Mouse (Mus musculus) A20 (cell line): ENCODE results near the gene Egflam.
A peak's percentile ranks its signal among the peaks of the same experiment; 100 is the strongest.

ENCODE experiments used
- DNase-seq: peaks from one replicate; pipeline ENCODE4 v3.0.0-alpha.2; 2011; ENCODE audit warnings: low read depth, low spot score

Egflam gene

GRCm38 (mm10) chr15:7222809-7223208 lies 175.4 kb downstream of the Egflam start:
- DNase-seq, result no peak

GRCm38 (mm10) chr15:7217273-7217598 lies 181.0 kb downstream of the Egflam start:
- no peak for DNase-seq

DNA sequence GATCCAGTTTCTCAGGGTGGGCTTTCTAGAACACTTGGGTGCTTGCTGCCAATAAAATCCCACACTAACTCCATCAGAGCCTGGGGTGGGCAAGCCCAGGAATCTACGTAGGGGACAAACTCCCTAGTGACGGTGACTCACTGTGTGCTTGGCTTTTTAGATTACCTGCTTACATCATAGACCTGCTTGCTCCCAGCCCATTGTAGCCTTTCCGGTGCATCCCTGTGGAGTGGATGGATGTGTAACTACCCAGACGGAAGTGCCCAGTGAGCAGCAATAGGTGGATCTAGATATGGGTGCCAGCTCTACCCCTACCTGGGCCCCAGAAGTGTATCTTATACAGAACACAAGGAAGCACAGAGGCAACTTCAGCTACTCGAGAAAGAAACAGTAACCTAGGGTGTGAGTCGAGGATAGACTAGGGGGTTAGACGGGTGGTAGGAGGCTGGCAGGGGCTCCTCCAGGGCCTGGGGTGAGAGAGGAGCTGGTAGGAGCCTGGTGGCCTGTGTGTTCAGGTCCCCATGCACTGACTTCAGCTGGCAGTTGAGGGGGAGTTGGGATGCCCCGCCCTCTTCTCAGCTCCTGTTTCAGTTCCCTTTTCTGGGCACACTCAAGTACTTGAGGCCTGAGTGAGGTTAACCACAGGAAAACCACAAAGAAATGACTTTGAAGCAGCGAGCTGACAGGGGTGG lies 181.5 kb downstream of the Egflam start:
- DNase-seq, result peak; percentile 89

DNA sequence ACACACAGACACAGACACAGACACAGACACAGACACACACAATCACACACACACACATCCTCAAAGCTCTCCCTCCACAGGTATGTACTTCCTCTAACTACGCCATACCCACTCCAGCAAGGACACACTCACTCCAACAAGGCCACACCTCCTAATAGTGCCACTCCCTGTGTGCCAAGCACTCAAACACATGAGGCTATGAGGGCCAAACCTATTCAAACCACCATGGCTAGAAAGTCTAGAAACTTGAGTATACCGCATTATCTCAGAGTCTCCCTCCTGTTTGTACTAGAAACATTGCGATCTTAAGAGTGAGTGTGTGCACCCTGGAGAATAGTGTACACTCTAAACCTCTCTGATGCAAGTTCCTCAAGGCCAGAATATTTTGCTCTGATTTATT lies 182.3 kb downstream of the Egflam start:
- DNase-seq, result no peak

DNA sequence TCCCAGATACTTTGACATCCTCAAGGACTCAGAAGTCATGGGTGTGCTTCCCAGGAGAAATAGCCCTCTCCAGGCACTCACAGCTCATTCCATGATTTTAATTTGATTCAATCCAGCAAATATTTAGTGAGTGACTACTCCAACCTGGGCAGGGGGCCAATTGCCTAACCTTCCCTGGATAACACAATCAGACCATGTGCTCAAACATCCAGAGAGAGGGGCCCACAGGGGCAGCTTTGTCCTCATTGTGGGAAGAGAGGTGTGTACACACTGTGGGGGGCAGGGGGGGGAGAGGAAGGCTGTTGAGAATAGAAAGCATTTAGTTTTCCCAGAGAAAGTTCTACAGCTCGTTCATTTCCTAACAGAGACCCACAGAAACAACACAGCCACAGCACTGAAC lies 184.5 kb downstream of the Egflam start:
- DNase-seq, result no peak

DNA sequence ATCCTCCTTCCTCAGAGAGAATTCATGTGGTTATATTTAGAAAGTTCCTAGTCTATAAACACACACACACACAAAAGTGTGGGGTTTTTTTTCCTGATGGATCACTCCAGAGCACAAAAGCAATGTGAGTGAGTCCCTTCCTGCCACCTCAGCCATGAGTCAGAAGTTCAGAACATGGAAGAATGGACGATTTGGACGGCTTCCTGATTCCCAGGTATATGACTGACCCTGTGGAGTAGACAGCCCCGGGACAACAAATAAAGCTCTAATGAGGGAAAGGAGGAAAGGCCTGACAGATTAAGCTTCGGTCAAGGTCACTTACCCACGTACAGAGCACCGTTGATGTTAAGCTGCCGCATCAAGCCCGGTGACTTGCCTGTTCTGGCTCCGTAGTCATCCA lies 190.0 kb downstream of the Egflam start:
- DNase-seq, result no peak

- DNase-seq, result no peak
Measured at GRCm38 (mm10) chr15:7207292-7207691, 190.9 kb downstream of the Egflam start.

- DNase-seq, result no peak
Measured at GRCm38 (mm10) chr15:7206110-7206509, 192.1 kb downstream of the Egflam start.

GRCm38 (mm10) chr15:7204917-7205316 lies 193.3 kb downstream of the Egflam start:
- DNase-seq, result no peak

DNA sequence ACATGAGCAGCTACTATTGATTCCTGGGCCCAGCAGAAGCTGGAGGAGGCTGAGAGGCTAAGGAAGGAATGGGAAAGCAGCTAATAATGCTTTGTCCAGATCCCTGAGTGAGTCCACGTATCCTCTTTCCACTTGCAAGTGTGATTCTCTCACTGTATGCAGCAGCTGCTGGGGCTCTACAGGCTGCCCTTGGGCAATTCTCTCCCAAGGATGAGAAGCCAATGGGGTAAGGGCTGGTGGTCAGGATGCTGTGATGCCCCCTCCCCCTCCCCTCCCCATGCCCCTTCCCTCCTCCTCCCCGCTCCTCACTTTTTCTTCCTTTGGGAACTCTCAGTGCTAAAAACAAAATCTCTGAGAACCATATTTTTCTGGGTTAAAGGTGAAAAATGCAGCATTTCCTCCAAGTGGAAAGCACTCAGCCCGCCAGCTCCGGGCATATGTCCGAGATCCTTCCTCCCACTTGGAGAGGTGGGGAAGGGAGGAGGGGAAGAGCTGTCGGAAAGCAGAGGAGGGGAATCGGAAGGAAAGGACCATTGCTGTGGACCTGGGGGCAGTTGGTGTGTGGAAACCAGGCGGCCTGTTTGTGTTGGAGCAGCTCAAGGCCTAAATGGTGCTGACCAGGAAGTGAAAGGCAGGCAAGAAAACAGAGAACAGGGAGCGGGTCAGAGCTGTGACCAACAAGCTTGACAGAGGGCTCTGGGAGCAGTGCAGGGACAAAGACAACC lies 194.4 kb downstream of the Egflam start:
- no peak for DNase-seq

DNA sequence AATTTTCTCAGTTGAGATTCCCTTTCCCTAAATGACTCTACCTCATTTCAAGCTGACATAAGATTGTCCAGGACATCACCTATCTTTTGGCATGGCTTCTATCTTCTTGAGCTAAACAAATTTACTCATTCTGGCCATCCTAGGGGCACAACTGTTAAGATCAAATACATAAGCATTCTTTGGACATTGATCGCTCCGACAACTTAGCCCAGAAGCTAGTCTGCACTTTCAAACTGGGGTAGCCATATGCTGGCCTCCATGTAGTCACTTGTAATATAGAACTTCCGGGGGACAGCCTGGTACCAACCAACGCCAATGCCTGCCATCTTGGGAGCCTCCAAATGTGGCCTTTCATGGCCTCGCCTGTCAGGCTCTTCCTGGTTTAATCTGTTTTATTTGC lies 195.2 kb downstream of the Egflam start:
- DNase-seq, result no peak

DNA sequence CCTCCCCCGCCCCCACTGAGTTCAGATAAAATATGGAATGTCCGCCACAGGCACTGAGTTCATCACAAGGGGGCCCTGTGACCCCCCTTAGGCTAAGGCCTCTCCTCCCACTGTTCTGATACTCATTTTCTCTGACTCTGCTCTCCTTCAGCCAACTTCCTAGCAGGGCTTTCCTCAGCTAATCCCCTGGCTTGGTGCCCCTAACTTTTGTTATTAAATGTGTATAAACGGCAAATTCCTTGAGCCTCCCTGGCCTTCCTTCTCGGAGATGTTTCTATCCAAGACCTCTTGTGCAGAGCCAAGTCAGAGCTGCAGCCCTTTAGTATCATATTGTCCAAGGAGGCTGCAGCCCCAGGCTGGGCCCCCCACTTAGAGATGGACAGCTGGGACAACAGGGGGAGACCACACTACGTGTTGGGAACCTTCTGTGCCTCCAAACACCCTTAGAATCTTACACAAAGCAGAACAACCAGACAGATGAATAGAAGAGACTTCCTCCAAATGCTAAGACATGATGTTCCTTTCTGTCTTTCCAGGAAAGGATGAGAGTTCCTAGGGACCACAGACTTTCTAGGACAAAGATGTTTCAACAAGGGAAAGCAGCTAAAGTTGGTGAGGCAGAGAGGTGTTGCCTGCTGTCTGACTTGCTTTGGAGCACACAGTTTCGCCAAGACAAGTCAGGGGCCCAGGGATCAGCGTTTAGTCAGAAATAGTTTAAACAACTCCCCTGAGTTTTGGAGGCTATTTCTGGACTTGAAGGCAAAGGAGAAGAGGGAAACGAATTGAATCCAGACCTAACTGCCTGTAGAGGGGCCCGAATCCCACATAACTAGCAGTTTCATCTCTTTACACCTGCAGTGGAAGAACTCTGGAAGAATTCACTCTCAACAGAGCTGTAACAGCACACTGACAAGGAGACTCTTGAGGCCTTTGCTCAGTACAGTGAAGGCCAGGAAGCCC lies 196.5 kb downstream of the Egflam start:
- DNase-seq, result no peak

- DNase-seq, result no peak
Measured at GRCm38 (mm10) chr15:7200286-7200685, 197.9 kb downstream of the Egflam start.

GRCm38 (mm10) chr15:7198816-7199215 lies 199.4 kb downstream of the Egflam start:
- DNase-seq, result no peak

- DNase-seq, result no peak
Measured at GRCm38 (mm10) chr15:7197652-7198445, 200.3 kb downstream of the Egflam start.

DNA sequence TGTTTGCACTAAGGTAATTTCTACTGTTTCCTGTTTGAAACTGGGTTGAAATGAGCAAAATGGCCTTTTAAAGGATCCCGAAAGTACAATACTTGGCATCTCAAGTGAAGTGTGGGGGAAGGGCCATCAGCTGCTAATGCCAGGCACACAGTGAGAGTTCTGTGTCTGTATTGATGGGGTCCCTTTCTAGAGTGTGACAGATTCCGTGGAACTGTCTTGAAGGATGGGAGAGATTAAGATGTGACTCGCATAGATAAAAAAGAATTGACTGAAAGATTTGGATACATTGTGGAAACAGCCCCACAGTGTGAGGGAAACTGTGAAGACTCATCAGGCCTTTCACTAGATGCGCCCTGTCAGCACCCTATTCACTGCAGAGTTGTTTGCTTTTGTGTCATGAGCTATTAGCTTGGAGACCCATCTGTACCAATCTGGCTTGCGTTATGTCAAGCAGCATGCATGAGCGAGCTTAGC lies 203.4 kb downstream of the Egflam start:
- no peak for DNase-seq

DNA sequence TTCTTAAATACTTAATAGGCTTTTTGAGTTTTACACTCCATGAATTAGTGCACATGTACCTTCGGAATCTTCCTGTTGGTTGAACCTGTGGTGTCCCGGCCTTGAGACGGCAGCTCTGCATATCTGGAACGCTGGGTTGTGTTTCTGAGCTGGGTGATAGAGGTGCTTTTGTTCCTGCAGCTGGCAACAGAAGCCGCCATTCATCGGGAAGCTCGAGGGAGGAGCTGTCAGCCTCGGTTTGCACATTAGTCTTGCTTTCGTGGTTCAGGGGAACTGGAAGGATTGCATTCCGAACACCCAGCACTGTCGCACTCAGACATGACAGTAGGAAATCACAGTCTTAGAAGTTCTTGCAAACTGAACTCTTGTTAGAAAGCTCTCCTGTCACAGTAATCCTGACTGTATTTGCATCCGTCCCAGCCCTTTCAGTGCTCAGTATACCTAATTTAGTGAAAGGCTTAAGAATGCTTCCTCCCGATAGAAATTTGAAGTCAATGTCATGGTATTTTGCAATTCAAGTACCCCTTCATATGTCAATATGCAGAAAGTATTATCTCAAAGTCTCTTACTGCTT lies 204.0 kb downstream of the Egflam start:
- no peak for DNase-seq

DNA sequence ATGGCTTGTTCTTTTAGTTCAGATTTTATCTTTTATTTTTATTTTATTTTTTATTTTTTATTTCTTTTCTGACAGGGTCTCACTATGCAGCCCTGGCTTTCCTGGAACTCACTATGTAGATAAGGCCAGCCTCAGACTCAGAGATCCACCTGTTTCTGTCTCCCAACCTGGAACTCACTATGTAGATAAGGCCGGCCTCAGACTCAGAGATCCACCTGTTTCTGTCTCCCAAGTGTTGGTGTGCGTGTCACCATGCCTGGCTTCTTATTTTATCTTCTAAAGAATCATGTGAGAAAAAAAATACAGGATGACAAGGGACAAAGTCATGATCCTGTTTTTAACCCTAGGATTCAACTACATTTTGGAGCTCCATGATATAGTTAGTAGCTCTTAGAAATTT lies 205.6 kb downstream of the Egflam start:
- DNase-seq, result no peak

DNA sequence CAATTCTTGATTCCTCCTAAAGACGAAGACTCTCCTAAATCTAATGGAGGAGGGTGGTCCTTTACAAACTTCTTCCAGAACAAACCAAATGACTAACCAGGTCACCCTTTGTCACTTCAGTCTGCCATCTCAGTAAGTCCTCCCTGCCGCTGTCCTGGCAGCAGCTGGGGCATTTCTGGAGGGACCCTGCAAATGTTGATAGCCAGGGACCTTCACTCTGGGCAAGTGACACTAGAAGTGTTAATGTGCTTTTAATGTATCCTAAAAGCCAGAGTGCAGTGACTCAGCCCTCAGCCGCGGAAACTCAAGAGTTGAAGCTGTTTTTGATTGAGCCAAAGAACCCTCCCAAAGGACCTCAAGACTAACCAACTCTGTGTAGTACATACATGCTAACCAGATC lies 207.1 kb downstream of the Egflam start:
- no peak for DNase-seq

DNA sequence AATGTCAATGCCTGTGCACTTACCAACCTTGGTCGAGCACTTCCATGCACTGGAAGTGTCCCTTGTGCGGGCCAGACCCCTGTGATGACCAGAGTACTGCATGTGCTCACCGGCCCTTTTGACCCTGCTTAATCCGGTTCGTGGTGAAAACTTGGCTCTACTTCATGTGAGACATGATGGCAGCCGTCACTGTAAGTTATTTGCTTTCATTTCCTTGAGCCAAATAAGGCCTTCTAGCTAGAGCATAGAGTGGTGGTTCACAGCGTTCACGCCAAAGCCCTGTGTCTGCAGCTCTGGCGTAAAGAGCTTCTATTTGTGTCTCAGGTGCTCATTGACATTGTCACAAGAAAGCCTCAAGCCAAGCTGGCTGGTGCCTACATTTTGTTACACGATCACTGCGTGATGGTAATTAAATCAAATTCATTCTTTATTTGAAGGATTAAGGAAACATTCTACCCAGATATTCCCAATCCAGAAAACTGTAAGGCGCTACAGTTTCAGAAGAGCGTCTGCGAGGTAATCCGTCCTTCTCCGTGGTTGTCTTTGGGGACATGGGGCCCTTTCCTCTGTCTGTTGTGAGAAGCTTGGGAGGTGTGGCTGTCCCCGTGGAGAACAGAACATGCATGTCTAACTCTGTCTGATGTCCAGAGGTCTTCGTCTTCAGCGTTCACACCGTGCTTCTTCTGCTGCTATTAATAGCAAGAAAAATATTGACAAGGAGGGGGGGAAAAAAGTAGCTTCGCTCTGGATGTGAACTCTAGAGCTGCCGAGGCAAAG lies 208.3 kb downstream of the Egflam start:
- DNase-seq, result no peak
